Mouse (Mus musculus) kidney, postnatal 36 days (tissue): ENCODE data around the gene Shb.

Experiments used
- DNase-seq, 2 experiments: peaks; one replicate each; pipeline ENCODE4 v3.0.0; 2021 to 2022; ENCODE audit warnings: mixed read lengths in 2 of 2

Gene Shb

GRCm38 (mm10) chr4:45503380-45503779 is 28.9 kb downstream of the Shb start:
- DNase-seq = no peak

GRCm38 (mm10) chr4:45502002-45502401 is 30.3 kb downstream of the Shb start:
- peak; percentile 55 to 77 for DNase-seq

GRCm38 (mm10) chr4:45500381-45500780 is 31.9 kb downstream of the Shb start:
- no peak for DNase-seq

- DNase-seq = peak in 1 of 2 experiments; percentile 57
These were observed 32.7 kb downstream of the Shb start for GRCm38 (mm10) chr4:45499556-45499955.

GRCm38 (mm10) chr4:45499081-45499480 is 33.2 kb downstream of the Shb start:
- no peak for DNase-seq

GRCm38 (mm10) chr4:45498345-45498744 is 33.9 kb downstream of the Shb start:
- no peak for DNase-seq

GRCm38 (mm10) chr4:45497282-45497681 is 35.0 kb downstream of the Shb start:
- no peak for DNase-seq

- no peak for DNase-seq
These were observed 36.6 kb downstream of the Shb start for GRCm38 (mm10) chr4:45495531-45496201.

- DNase-seq = no peak
These were observed 38.4 kb downstream of the Shb start for GRCm38 (mm10) chr4:45493786-45494400.

- DNase-seq = no peak
These were observed 39.2 kb downstream of the Shb start for GRCm38 (mm10) chr4:45493118-45493517.

- DNase-seq = no peak
These were observed 39.6 kb downstream of the Shb start for GRCm38 (mm10) chr4:45492681-45493081.

- DNase-seq = no peak
These were observed 40.3 kb downstream of the Shb start for GRCm38 (mm10) chr4:45491685-45492601.

- DNase-seq = peak; percentile 73 to 87
These were observed 41.1 kb downstream of the Shb start for GRCm38 (mm10) chr4:45491119-45491679.

GRCm38 (mm10) chr4:45490036-45490752 is 42.1 kb downstream of the Shb start:
- DNase-seq = no peak

GRCm38 (mm10) chr4:45489141-45490035 is 42.9 kb downstream of the Shb start:
- peak; percentile 87 to 88 for DNase-seq

GRCm38 (mm10) chr4:45487681-45488081 is 44.6 kb downstream of the Shb start:
- DNase-seq = peak; percentile 71 to 82

GRCm38 (mm10) chr4:45485024-45485423 is 47.2 kb downstream of the Shb start:
- peak in 1 of 2 experiments; percentile 76 for DNase-seq

GRCm38 (mm10) chr4:45483271-45484245 is 48.7 kb downstream of the Shb start:
- DNase-seq = no peak

GRCm38 (mm10) chr4:45482271-45482670 is 50.0 kb downstream of the Shb start:
- DNase-seq = no peak

- DNase-seq = no peak
These were observed 50.8 kb downstream of the Shb start for GRCm38 (mm10) chr4:45481431-45481830.
